Mouse (Mus musculus) myocyte (in vitro differentiated cells): ENCODE measurements at regions not wholly inside any gene's neighbourhood (a gene's known extent, or its start where the extent isn't known, plus 50 kb on each side); places are given as distances from the start of the nearest gene placed in this dataset.
"Not testable (repeated sequence)": the region's sequence is repeated elsewhere in the genome, so short reads cannot be mapped to it uniquely, and the experiment has no call there.

Experiments used
- H3K27me3 ChIP-seq: one replicate; pipeline ENCODE4 v1.6.1; 2011; ENCODE audit not compliant: control insufficient read depth, insufficient read depth, insufficient read length
- H3K36me3 ChIP-seq: one replicate; pipeline ENCODE4 v1.6.1; 2011; ENCODE audit not compliant: control insufficient read depth, insufficient read depth
- H3K4me2 ChIP-seq: one replicate; pipeline ENCODE4 v1.6.1; 2011; ENCODE audit warnings: low read depth, control low read depth
- H3K4me3 ChIP-seq: one replicate; pipeline ENCODE4 v1.5.1; 2011; ENCODE audit warnings: mild to moderate bottlenecking, control low read depth, moderate library complexity
- H3K79me2 ChIP-seq: one replicate; pipeline ENCODE4 v1.6.1; 2011; ENCODE audit not compliant: control insufficient read depth, insufficient read depth
- H3ac ChIP-seq: one replicate; pipeline ENCODE4 v1.6.1; 2011; ENCODE audit not compliant: control insufficient read depth, insufficient read length
- CEBPB ChIP-seq: IDR thresholded peaks from 2 replicates; pipeline ENCODE4 v1.6.1; 2011; ENCODE audit warnings: mild to moderate bottlenecking, moderate library complexity; ENCODE audit not compliant: poor library complexity, insufficient read depth, severe bottlenecking
- E2F4 ChIP-seq: IDR thresholded peaks from one replicate; pipeline ENCODE4 v1.6.1; 2011; ENCODE audit warnings: mild to moderate bottlenecking, control low read depth, moderate library complexity; ENCODE audit not compliant: insufficient read depth
- MAX ChIP-seq: IDR thresholded peaks from one replicate; pipeline ENCODE4 v1.6.1; 2011; ENCODE audit warnings: low read depth, mild to moderate bottlenecking, control low read depth
- MYOD1 ChIP-seq, 3 experiments: IDR thresholded peaks; one replicate each; pipeline ENCODE4 v1.6.1; 2011; ENCODE audit warnings: control low read depth in 2 of 3, low read depth in 2 of 3, mild to moderate bottlenecking in 2 of 3, moderate library complexity in 1 of 3; ENCODE audit not compliant: insufficient read length in 2 of 3, control insufficient read depth in 1 of 3
- MYOG ChIP-seq, 3 experiments: IDR thresholded peaks; one replicate each; pipeline ENCODE4 v1.6.1; 2011; ENCODE audit warnings: control low read depth in 2 of 3, low read depth in 2 of 3, mild to moderate bottlenecking in 2 of 3; ENCODE audit not compliant: insufficient read length in 2 of 3, control insufficient read depth in 1 of 3, insufficient read depth in 1 of 3
- POLR2A ChIP-seq: IDR thresholded peaks from one replicate; pipeline ENCODE4 v1.6.1; 2011; ENCODE audit warnings: low read depth, mild to moderate bottlenecking, control low read depth, moderate library complexity; ENCODE audit not compliant: insufficient read length
- POLR2AphosphoS2 ChIP-seq: IDR thresholded peaks from one replicate; pipeline ENCODE4 v1.6.1; 2011; ENCODE audit warnings: low read depth, control low read depth; ENCODE audit not compliant: insufficient read length
- REST ChIP-seq: IDR thresholded peaks from one replicate; pipeline ENCODE4 v1.6.1; 2011; ENCODE audit warnings: mild to moderate bottlenecking, control low read depth, moderate library complexity; ENCODE audit not compliant: insufficient read depth, insufficient read length
- SRF ChIP-seq: IDR thresholded peaks from one replicate; pipeline ENCODE4 v1.6.1; 2011; ENCODE audit warnings: low read depth; ENCODE audit not compliant: control insufficient read depth, insufficient read length
- TCF12 ChIP-seq: IDR thresholded peaks from one replicate; pipeline ENCODE4 v1.6.1; 2011; ENCODE audit warnings: mild to moderate bottlenecking, control low read depth; ENCODE audit not compliant: poor library complexity, insufficient read depth, severe bottlenecking
- TCF3 ChIP-seq: IDR thresholded peaks from one replicate; pipeline ENCODE4 v1.6.1; 2011; ENCODE audit warnings: low read depth, control low read depth; ENCODE audit not compliant: insufficient read length
- USF1 ChIP-seq: IDR thresholded peaks from one replicate; pipeline ENCODE4 v1.6.1; 2011; ENCODE audit warnings: low read depth, mild to moderate bottlenecking, control low read depth, moderate library complexity

DNA sequence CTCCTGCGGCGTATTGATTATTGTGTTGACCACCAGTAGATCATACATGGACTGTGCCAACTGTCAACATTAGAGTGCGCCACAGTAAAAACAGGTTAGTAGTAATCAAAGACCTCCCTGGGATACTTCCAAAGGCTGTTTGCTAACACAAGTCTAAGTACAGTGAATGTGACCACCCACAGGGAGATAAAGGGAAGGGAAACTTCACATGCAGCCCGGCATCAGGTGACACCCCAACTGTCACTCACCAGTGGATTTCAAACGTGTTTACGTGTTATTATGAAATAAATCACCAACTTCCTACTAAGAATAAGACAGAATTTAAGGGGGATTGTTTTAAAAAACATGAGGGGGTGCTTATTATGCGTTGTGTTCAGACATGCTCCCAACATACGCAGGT is 262.5 kb upstream of the Smim15 start:
- TF ChIP-seq TCF3 = no peak
- no peak for TF ChIP-seq MYOD1 (IDR thresholded peaks at IDR 0.05; ENCODE audit: control insufficient read depth in 1 of 3, insufficient read length in 2 of 3, low read depth in 2 of 3)
- no peak for TF ChIP-seq MYOG (IDR thresholded peaks at IDR 0.05; ENCODE audit: control insufficient read depth in 1 of 3, insufficient read depth in 1 of 3, insufficient read length in 2 of 3, low read depth in 2 of 3)
- no peak for TF ChIP-seq POLR2A
- no peak for TF ChIP-seq E2F4
- no peak for TF ChIP-seq POLR2AphosphoS2
- no peak for TF ChIP-seq MAX
- TF ChIP-seq TCF12 = no peak
- TF ChIP-seq CEBPB = no peak
- TF ChIP-seq SRF = no peak
- TF ChIP-seq REST = no peak
- no peak for TF ChIP-seq USF1

DNA sequence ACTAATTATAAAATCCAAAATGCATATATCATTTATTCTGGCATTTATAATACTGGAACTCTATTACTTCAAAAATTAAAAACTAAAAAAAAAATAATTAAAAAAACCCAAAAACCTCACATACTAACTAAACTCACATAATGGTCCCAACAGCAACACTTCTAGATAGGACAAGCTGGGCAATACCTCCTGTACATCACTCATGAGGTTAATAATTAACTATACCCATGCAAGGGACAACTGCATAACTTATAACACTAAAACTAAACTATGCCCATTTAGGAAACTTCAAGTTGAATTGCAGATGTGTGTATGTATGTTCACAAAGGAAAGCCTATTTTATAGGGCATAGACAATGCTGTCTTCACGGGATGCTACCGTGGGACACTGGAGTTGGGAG is 263.0 kb upstream of the Smim15 start:
- TF ChIP-seq SRF (no peak), MYOG (IDR thresholded peaks at IDR 0.05; ENCODE audit: control insufficient read depth in 1 of 3, insufficient read depth in 1 of 3, insufficient read length in 2 of 3, low read depth in 2 of 3) (no peak), REST (no peak), POLR2AphosphoS2 (no peak), MYOD1 (IDR thresholded peaks at IDR 0.05; ENCODE audit: control insufficient read depth in 1 of 3, insufficient read length in 2 of 3, low read depth in 2 of 3) (no peak), POLR2A (no peak), CEBPB (no peak), TCF12 (no peak), E2F4 (no peak), USF1 (no peak)
- Histone ChIP-seq H3ac (no peak overlapping the region), H3K27me3 (no peaks in the 10 kb centered on the region), H3K4me3 (no peak overlapping the region), H3K79me2 (no peaks in the 10 kb centered on the region), H3K36me3 (no peaks in the 10 kb centered on the region), H3K4me2 (no peak overlapping the region)

More for the DNA sequence above, 262.5 kb upstream of the Smim15 start:
- Histone ChIP-seq H3K4me2 (no peak overlapping the region), H3ac (no peak overlapping the region), H3K36me3 (no peaks in the 10 kb centered on the region), H3K4me3 (no peak overlapping the region), H3K27me3 (no peaks in the 10 kb centered on the region), H3K79me2 (no peaks in the 10 kb centered on the region)

- H3K36me3 ChIP-seq = no peaks in the 10 kb centered on the region
- H3K4me2 ChIP-seq = no peak overlapping the region
- no peak for TF ChIP-seq TCF3
- TF ChIP-seq E2F4 = no peak
- TF ChIP-seq USF1 = no peak
- TF ChIP-seq CEBPB = no peak
- TF ChIP-seq MYOD1 (IDR thresholded peaks at IDR 0.05; ENCODE audit: control insufficient read depth in 1 of 3, insufficient read length in 2 of 3, low read depth in 2 of 3) = no peak
- TF ChIP-seq SRF = no peak
- TF ChIP-seq POLR2A = no peak
- TF ChIP-seq REST = no peak
- TF ChIP-seq MAX = no peak
- no peak for TF ChIP-seq MYOG (IDR thresholded peaks at IDR 0.05; ENCODE audit: control insufficient read depth in 1 of 3, insufficient read depth in 1 of 3, insufficient read length in 2 of 3, low read depth in 2 of 3)
- TF ChIP-seq TCF12 = no peak
- no peak for TF ChIP-seq POLR2AphosphoS2
- no peak overlapping the region for H3ac ChIP-seq
- no peaks in the 10 kb centered on the region for H3K27me3 ChIP-seq
- H3K79me2 ChIP-seq = no peaks in the 10 kb centered on the region
- no peak overlapping the region for H3K4me3 ChIP-seq
Measured at GRCm38 (mm10) chr13:107779591-107779990, 264.7 kb upstream of the Smim15 start.

GRCm38 (mm10) chr13:107774499-107774898 is 269.7 kb upstream of the Smim15 start:
- not testable (repeated sequence) for H3K79me2 ChIP-seq, H3K27me3 ChIP-seq, H3ac ChIP-seq, H3K4me2 ChIP-seq, H3K36me3 ChIP-seq, H3K4me3 ChIP-seq

DNA sequence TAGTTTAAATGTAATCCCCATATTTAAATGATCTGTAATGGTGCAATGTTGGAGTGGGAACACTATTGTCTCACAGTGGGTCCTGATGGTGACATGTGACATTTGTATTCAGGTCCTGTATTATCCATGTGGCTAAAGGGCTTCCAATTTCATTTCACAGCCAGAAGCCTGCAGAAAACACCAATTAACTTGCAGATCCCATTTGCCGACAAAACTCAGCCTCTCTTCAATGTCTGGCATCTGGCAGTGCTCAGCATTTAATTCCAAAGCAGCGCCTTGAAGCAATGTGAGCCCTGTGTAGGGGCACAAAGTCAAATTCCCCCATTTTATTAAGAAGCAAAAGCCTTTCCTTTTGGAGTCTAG is 277.0 kb upstream of the Smim15 start:
- no peak overlapping the region for H3ac ChIP-seq
- no peaks in the 10 kb centered on the region for H3K79me2 ChIP-seq
- no peak overlapping the region for H3K4me2 ChIP-seq
- TF ChIP-seq TCF3 = no peak
- TF ChIP-seq MYOD1 (IDR thresholded peaks at IDR 0.05; ENCODE audit: control insufficient read depth in 1 of 3, insufficient read length in 2 of 3, low read depth in 2 of 3) = no peak
- TF ChIP-seq POLR2A = no peak
- no peak for TF ChIP-seq TCF12
- TF ChIP-seq E2F4 = no peak
- TF ChIP-seq USF1 = no peak
- no peak for TF ChIP-seq REST
- TF ChIP-seq SRF = no peak
- no peak for TF ChIP-seq MYOG (IDR thresholded peaks at IDR 0.05; ENCODE audit: control insufficient read depth in 1 of 3, insufficient read depth in 1 of 3, insufficient read length in 2 of 3, low read depth in 2 of 3)
- TF ChIP-seq MAX = no peak
- TF ChIP-seq POLR2AphosphoS2 = no peak
- TF ChIP-seq CEBPB = no peak
- peaks cover 18% of the 10 kb centered on the region for H3K36me3 ChIP-seq
- H3K27me3 ChIP-seq = no peaks in the 10 kb centered on the region
- no peak overlapping the region for H3K4me3 ChIP-seq
